Mouse (Mus musculus) c-Kit-negative CD71-positive TER-119-positive erythroid progenitor cells, embryonic 14.5 days (primary cell): ENCODE results near the gene Klf3.
"Not testable (repeated sequence)": the region's sequence is repeated elsewhere in the genome, so short reads cannot be mapped to it uniquely, and the experiment has no call there.

Experiments used
- DNase-seq: peaks from one replicate; pipeline ENCODE4 v3.0.0-alpha.2; 2013; ENCODE audit warnings: low read depth, low spot score

Gene Klf3

GRCm38 (mm10) chr5:64877235-64878026 is 74.2 kb downstream of the Klf3 start:
- no peak for DNase-seq

- DNase-seq = no peak
These were observed 74.8 kb downstream of the Klf3 start for GRCm38 (mm10) chr5:64878027-64878425.

GRCm38 (mm10) chr5:64878526-64878925 is 75.3 kb downstream of the Klf3 start:
- DNase-seq = no peak

GRCm38 (mm10) chr5:64879241-64879640 is 76.1 kb downstream of the Klf3 start:
- no peak for DNase-seq

- not testable (repeated sequence) for DNase-seq
These were observed 78.4 kb downstream of the Klf3 start for GRCm38 (mm10) chr5:64881559-64881958.

- not testable (repeated sequence) for DNase-seq
These were observed 78.8 kb downstream of the Klf3 start for GRCm38 (mm10) chr5:64881976-64882375.
